Mouse (Mus musculus) G1E (cell line): ENCODE results near the gene Abca14.

Source experiments
- GATA1 ChIP-seq: IDR thresholded peaks from 2 replicates; pipeline ENCODE4 v1.6.1; 2012; ENCODE audit warnings: borderline replicate concordance, low read length, inconsistent platforms, mixed read lengths
- GATA2 ChIP-seq: IDR thresholded peaks from 2 replicates; pipeline ENCODE4 v1.6.1; 2012; ENCODE audit warnings: low read depth, low read length, inconsistent platforms, borderline replicate concordance
- TAL1 ChIP-seq: conservative IDR thresholded peaks from 2 replicates; pipeline ENCODE4 v1.6.1; 2012; ENCODE audit warnings: low read depth, low read length, inconsistent platforms, mixed read lengths

GRCm38 (mm10) chr7:120203789-120204188 lies at the start of gene Abca14:
- TF ChIP-seq GATA1, result no peak
- no peak for TF ChIP-seq TAL1
- TF ChIP-seq GATA2, result no peak
